Mouse (Mus musculus) T-helper 1 cell (primary cell): ENCODE data around the gene Nkx1-2.

Source experiments
- in situ Hi-C: fragments of 300-600 bp; cut with MboI, MseI; formaldehyde crosslinking; loops from one replicate; pipeline ENCODE4 v1.15.1; 2025; ENCODE audit warnings: high pct_unique_total_duplicates

Gene Nkx1-2

GRCm38 (mm10) chr7:132605689-132606088 lies 6.3 kb upstream of the Nkx1-2 start:
- in situ Hi-C loops = no loop called here

GRCm38 (mm10) chr7:132604720-132605119 lies 5.3 kb upstream of the Nkx1-2 start:
- in situ Hi-C loops = no loop called here

- in situ Hi-C loops = no loop called here
These were observed 1.5 kb upstream of the Nkx1-2 start for GRCm38 (mm10) chr7:132600926-132601325.

GRCm38 (mm10) chr7:132600026-132600425 lies 589 bp upstream of the Nkx1-2 start:
- in situ Hi-C loops = no loop called here

GRCm38 (mm10) chr7:132597251-132598041 lies 2.0 kb downstream of the Nkx1-2 start:
- in situ Hi-C loops = no loop called here

- in situ Hi-C loops = no loop called here
These were observed 2.7 kb downstream of the Nkx1-2 start for GRCm38 (mm10) chr7:132596557-132597250.

- in situ Hi-C loops = no loop called here
These were observed 3.6 kb downstream of the Nkx1-2 start for GRCm38 (mm10) chr7:132595787-132596186.

- in situ Hi-C loops = no loop called here
These were observed 5.1 kb downstream of the Nkx1-2 start for GRCm38 (mm10) chr7:132594325-132594724.

GRCm38 (mm10) chr7:132593762-132594161 lies 5.7 kb downstream of the Nkx1-2 start:
- in situ Hi-C loops = no loop called here

- in situ Hi-C loops = no loop called here
These were observed 9.8 kb downstream of the Nkx1-2 start for GRCm38 (mm10) chr7:132589610-132590009.

GRCm38 (mm10) chr7:132587167-132587566 lies 12.3 kb downstream of the Nkx1-2 start:
- in situ Hi-C loops = no loop called here

- in situ Hi-C loops = no loop called here
These were observed 13.5 kb downstream of the Nkx1-2 start for GRCm38 (mm10) chr7:132585695-132586491.

- in situ Hi-C loops = no loop called here
These were observed 18.0 kb downstream of the Nkx1-2 start for GRCm38 (mm10) chr7:132581441-132581840.

GRCm38 (mm10) chr7:132580511-132580910 lies 18.9 kb downstream of the Nkx1-2 start:
- in situ Hi-C loops = no loop called here

GRCm38 (mm10) chr7:132576891-132577290 lies 22.5 kb downstream of the Nkx1-2 start:
- in situ Hi-C loops = no loop called here

- in situ Hi-C loops = no loop called here
These were observed 23.3 kb downstream of the Nkx1-2 start, which contains the start of gene Oat for GRCm38 (mm10) chr7:132576116-132576650. Gene Oat, minus strand, starts transcription at chr7:132576398.

GRCm38 (mm10) chr7:132575623-132576022 lies 23.8 kb downstream of the Nkx1-2 start:
- in situ Hi-C loops = no loop called here

GRCm38 (mm10) chr7:132574646-132575045 lies 24.8 kb downstream of the Nkx1-2 start:
- in situ Hi-C loops = no loop called here

- in situ Hi-C loops = no loop called here
These were observed 26.2 kb downstream of the Nkx1-2 start for GRCm38 (mm10) chr7:132573205-132573604.

GRCm38 (mm10) chr7:132572738-132573137 lies 26.7 kb downstream of the Nkx1-2 start:
- in situ Hi-C loops = no loop called here

- in situ Hi-C loops = no loop called here
These were observed 28.0 kb downstream of the Nkx1-2 start for GRCm38 (mm10) chr7:132571481-132571880.

- in situ Hi-C loops = no loop called here
These were observed 29.4 kb downstream of the Nkx1-2 start for GRCm38 (mm10) chr7:132570071-132570470.
